Mouse (Mus musculus) MEL (cell line): ENCODE results near the gene Dnaja3. TPM values are rescaled to one million over a fixed set of nuclear protein-coding genes. Genes with fewer than 3 reads are reported as not detected.

Experiments used
- DNase-seq: peaks from one replicate; pipeline ENCODE4 v3.0.0; 2011; ENCODE audit warnings: low read depth, low spot score
- H3K27ac ChIP-seq: 2 replicates; pipeline ENCODE4 v1.5.1; 2012; ENCODE audit warnings: low read depth, mild to moderate bottlenecking, control low read depth, low read length, moderate library complexity; ENCODE audit not compliant: control insufficient read depth
- H3K27me3 ChIP-seq, 2 experiments: fragments of 150-350 bp in 1 of 2; sonication (generic) in 1 of 2; 2 replicates each; pipeline ENCODE4 v1.6.1; 2012; ENCODE audit warnings: low read length in 2 of 2, mild to moderate bottlenecking in 2 of 2, improper control_type of control experiment in 1 of 2, moderate library complexity in 1 of 2; ENCODE audit not compliant: insufficient read depth in 2 of 2, control insufficient read depth in 1 of 2
- H3K36me3 ChIP-seq, 2 experiments: 2 replicates each; pipeline ENCODE4 v1.6.1; 2012 to 2014; ENCODE audit warnings: low read length in 2 of 2, improper control_type of control experiment in 1 of 2, inconsistent platforms in 1 of 2, mild to moderate bottlenecking in 1 of 2; ENCODE audit not compliant: insufficient read depth in 2 of 2, control insufficient read depth in 1 of 2
- H3K4me1 ChIP-seq, 2 experiments: fragments of 150-350 bp in 1 of 2; sonication (generic) in 1 of 2; 2 replicates each; pipeline ENCODE4 v1.6.1; 2012; ENCODE audit warnings: low read length in 2 of 2, improper control_type of control experiment in 1 of 2, mild to moderate bottlenecking in 1 of 2; ENCODE audit not compliant: insufficient read depth in 2 of 2, control insufficient read depth in 1 of 2
- H3K4me3 ChIP-seq, 2 experiments: fragments of 150-350 bp in 1 of 2; sonication (generic) in 1 of 2; 2 replicates each; pipeline ENCODE4 v1.5.1; 2012; ENCODE audit warnings: low read depth in 2 of 2, low read length in 2 of 2, mild to moderate bottlenecking in 2 of 2, moderate library complexity in 2 of 2, control low read depth in 1 of 2, improper control_type of control experiment in 1 of 2; ENCODE audit not compliant: control insufficient read depth in 1 of 2, insufficient read depth in 1 of 2
- H3K79me2 ChIP-seq: 2 replicates; pipeline ENCODE4 v1.6.1; 2012; ENCODE audit warnings: mild to moderate bottlenecking, low read length, moderate library complexity; ENCODE audit not compliant: control insufficient read depth, poor library complexity, insufficient read depth
- H3K9ac ChIP-seq: 2 replicates; pipeline ENCODE4 v1.6.1; 2012; ENCODE audit warnings: low read depth, mild to moderate bottlenecking, control low read depth, low read length, moderate library complexity; ENCODE audit not compliant: control insufficient read depth, poor library complexity, severe bottlenecking
- H3K9me3 ChIP-seq: fragments of 150-350 bp; sonication (generic); replicated peaks from 2 replicates; pipeline ENCODE4 v1.6.1; 2012; ENCODE audit warnings: mild to moderate bottlenecking, low read length, improper control_type of control experiment, moderate library complexity; ENCODE audit not compliant: insufficient read depth
- BHLHE40 ChIP-seq: IDR thresholded peaks from 2 replicates; pipeline ENCODE4 v1.6.1; 2012; ENCODE audit warnings: low read depth, mild to moderate bottlenecking, inconsistent platforms, low read length, improper control_type of control experiment, borderline replicate concordance
- CHD1 ChIP-seq: IDR thresholded peaks from 2 replicates; pipeline ENCODE4 v1.6.1; 2012; ENCODE audit warnings: low read depth, mild to moderate bottlenecking, inconsistent platforms, low read length, improper control_type of control experiment
- CHD2 ChIP-seq: IDR thresholded peaks from 2 replicates; pipeline ENCODE4 v1.6.1; 2011; ENCODE audit warnings: low read length, improper control_type of control experiment
- ELF1 ChIP-seq: IDR thresholded peaks from 2 replicates; pipeline ENCODE4 v1.6.1; 2014; ENCODE audit warnings: low read depth, mild to moderate bottlenecking, inconsistent platforms, low read length, improper control_type of control experiment, moderate library complexity
- ETS1 ChIP-seq: IDR thresholded peaks from 2 replicates; pipeline ENCODE4 v1.6.1; 2012; ENCODE audit warnings: low read depth, mild to moderate bottlenecking, inconsistent platforms, low read length, improper control_type of control experiment, moderate library complexity
- GABPA ChIP-seq: IDR thresholded peaks from 2 replicates; pipeline ENCODE4 v1.6.1; 2012; ENCODE audit warnings: low read depth, mild to moderate bottlenecking, inconsistent platforms, low read length, improper control_type of control experiment, moderate library complexity
- GATA1 ChIP-seq: IDR thresholded peaks from 2 replicates; pipeline ENCODE4 v1.6.1; 2011; ENCODE audit warnings: low read depth, low read length, improper control_type of control experiment
- HCFC1 ChIP-seq: IDR thresholded peaks from 2 replicates; pipeline ENCODE4 v1.6.1; 2012; ENCODE audit warnings: low read depth, mild to moderate bottlenecking, inconsistent platforms, low read length, improper control_type of control experiment, moderate library complexity
- JUND ChIP-seq: IDR thresholded peaks from 2 replicates; pipeline ENCODE4 v1.6.1; 2011; ENCODE audit warnings: low read depth, mild to moderate bottlenecking, improper control_type of control experiment, low read length
- KAT2A ChIP-seq: conservative IDR thresholded peaks from 2 replicates; pipeline ENCODE4 v1.6.1; 2012; ENCODE audit warnings: low read depth, low read length, improper control_type of control experiment, inconsistent platforms
- MAX ChIP-seq: IDR thresholded peaks from 2 replicates; pipeline ENCODE4 v1.6.1; 2011; ENCODE audit warnings: low read length, improper control_type of control experiment
- MAZ ChIP-seq: IDR thresholded peaks from 2 replicates; pipeline ENCODE4 v1.6.1; 2012; ENCODE audit warnings: low read depth, mild to moderate bottlenecking, inconsistent platforms, low read length, improper control_type of control experiment
- MYB ChIP-seq: IDR thresholded peaks from 2 replicates; pipeline ENCODE4 v1.6.1; 2011; ENCODE audit warnings: mild to moderate bottlenecking, low read depth, low read length, improper control_type of control experiment
- MYC ChIP-seq: IDR thresholded peaks from 2 replicates; pipeline ENCODE4 v1.6.1; 2011; ENCODE audit warnings: low read depth, mild to moderate bottlenecking, low read length, improper control_type of control experiment, moderate library complexity
- NELFE ChIP-seq: IDR thresholded peaks from 2 replicates; pipeline ENCODE4 v1.6.1; 2011; ENCODE audit warnings: low read depth, low read length, improper control_type of control experiment
- NRF1 ChIP-seq: IDR thresholded peaks from 2 replicates; pipeline ENCODE4 v1.6.1; 2014; ENCODE audit warnings: low read depth, mild to moderate bottlenecking, inconsistent platforms, low read length, improper control_type of control experiment, moderate library complexity; ENCODE audit not compliant: poor library complexity, insufficient read depth, severe bottlenecking
- POLR2AphosphoS2 ChIP-seq: IDR thresholded peaks from 2 replicates; pipeline ENCODE4 v1.6.1; 2011; ENCODE audit warnings: low read length, improper control_type of control experiment
- POLR2AphosphoS5 ChIP-seq: IDR thresholded peaks from 2 replicates; pipeline ENCODE4 v1.6.1; 2012; ENCODE audit warnings: low read depth, borderline replicate concordance, mild to moderate bottlenecking, inconsistent platforms, low read length, moderate library complexity, mixed read lengths
- RCOR1 ChIP-seq: IDR thresholded peaks from 2 replicates; pipeline ENCODE4 v1.6.1; 2012; ENCODE audit warnings: low read depth, mild to moderate bottlenecking, inconsistent platforms, low read length, improper control_type of control experiment
- SMC3 ChIP-seq: IDR thresholded peaks from 2 replicates; pipeline ENCODE4 v1.6.1; 2011; ENCODE audit warnings: low read depth, low read length, improper control_type of control experiment
- TAL1 ChIP-seq: IDR thresholded peaks from 2 replicates; pipeline ENCODE4 v1.6.1; 2012; ENCODE audit warnings: mild to moderate bottlenecking, inconsistent platforms, low read length, moderate library complexity, mixed read lengths
- TBP ChIP-seq: IDR thresholded peaks from 2 replicates; pipeline ENCODE4 v1.8.0; 2011; ENCODE audit warnings: low read depth, low read length, improper control_type of control experiment
- TCF12 ChIP-seq: IDR thresholded peaks from 2 replicates; pipeline ENCODE4 v1.6.1; 2014; ENCODE audit warnings: low read depth, mild to moderate bottlenecking, inconsistent platforms, low read length, improper control_type of control experiment, moderate library complexity
- USF2 ChIP-seq, 2 experiments: IDR thresholded peaks; 2 replicates each; pipeline ENCODE4 v1.6.1; 2011 to 2012; ENCODE audit warnings: improper control_type of control experiment in 2 of 2, low read length in 2 of 2, borderline replicate concordance in 1 of 2, inconsistent platforms in 1 of 2, low read depth in 1 of 2, mild to moderate bottlenecking in 1 of 2; ENCODE audit not compliant: insufficient read depth in 1 of 2
- ZC3H11A ChIP-seq: IDR thresholded peaks from 2 replicates; pipeline ENCODE4 v1.6.1; 2012; ENCODE audit warnings: low read depth, mild to moderate bottlenecking, inconsistent platforms, low read length, improper control_type of control experiment
- ZMIZ1 ChIP-seq: IDR thresholded peaks from 2 replicates; pipeline ENCODE4 v1.6.1; 2012; ENCODE audit warnings: low read depth, mild to moderate bottlenecking, inconsistent platforms, low read length, improper control_type of control experiment, moderate library complexity
- ZNF384 ChIP-seq: IDR thresholded peaks from 2 replicates; pipeline ENCODE4 v1.6.1; 2012; ENCODE audit warnings: low read depth, mild to moderate bottlenecking, inconsistent platforms, low read length, improper control_type of control experiment
- polyA plus RNA-seq, 2 experiments: library from polyadenylated mRNA; stranded (reverse) in 1 of 2; unstranded in 1 of 2; fragments of >175 nt in 1 of 2; fragments of >200 nt in 1 of 2; gene quantifications; 2 replicates each; pipeline versions ENCODE4 v1.2.1 to v1.2.4; 2012; ENCODE audit warnings: low replicate concordance in 2 of 2, low read depth in 1 of 2; ENCODE audit not compliant: insufficient read length in 2 of 2, insufficient read depth in 1 of 2, missing spikeins in 1 of 2
- total RNA-seq: library from RNA; depleted of rRNA; stranded (reverse); fragments of 300-350 nt; gene quantifications from 2 replicates; pipeline ENCODE4 v1.2.3, GENCODE M21; 2012

Dnaja3 gene
- total and polyA plus RNA-seq, 3 experiments, result 91.8 to 94.3 TPM; not detected in 1

GRCm38 (mm10) chr16:4649692-4650091 is 9.9 kb downstream of the Dnaja3 start:
- no peaks in the 10 kb centered on the region for H3K27me3 ChIP-seq
- no peaks in the 10 kb centered on the region for H3K36me3 ChIP-seq
- no peaks in the 10 kb centered on the region for H3K79me2 ChIP-seq
- H3K9me3 ChIP-seq, result no peaks in the 10 kb centered on the region
- no peak overlapping the region for H3K9ac ChIP-seq
- H3K4me1 ChIP-seq, result no peaks in the 10 kb centered on the region
- no peak for TF ChIP-seq MYB
- no peak for TF ChIP-seq ZMIZ1
- TF ChIP-seq HCFC1, result no peak
- TF ChIP-seq NELFE, result no peak
- no peak for TF ChIP-seq GABPA
- TF ChIP-seq USF2 (IDR thresholded peaks at IDR 0.05; ENCODE audit: borderline replicate concordance in 1 of 2, insufficient read depth in 1 of 2, low read depth in 1 of 2, low read length in 2 of 2), result no peak
- TF ChIP-seq ELF1, result no peak
- TF ChIP-seq MAX, result no peak
- TF ChIP-seq NRF1, result no peak
- no peak for TF ChIP-seq TBP
- no peak for TF ChIP-seq ZC3H11A
- no peak for TF ChIP-seq POLR2AphosphoS2
- TF ChIP-seq KAT2A, result no peak
- no peak for TF ChIP-seq POLR2AphosphoS5
- TF ChIP-seq JUND, result no peak
- no peak for TF ChIP-seq RCOR1
- no peak for TF ChIP-seq CHD2
- H3K27ac ChIP-seq, result no peak overlapping the region
- H3K4me3 ChIP-seq, result no peak overlapping the region
- no peak for DNase-seq

DNA sequence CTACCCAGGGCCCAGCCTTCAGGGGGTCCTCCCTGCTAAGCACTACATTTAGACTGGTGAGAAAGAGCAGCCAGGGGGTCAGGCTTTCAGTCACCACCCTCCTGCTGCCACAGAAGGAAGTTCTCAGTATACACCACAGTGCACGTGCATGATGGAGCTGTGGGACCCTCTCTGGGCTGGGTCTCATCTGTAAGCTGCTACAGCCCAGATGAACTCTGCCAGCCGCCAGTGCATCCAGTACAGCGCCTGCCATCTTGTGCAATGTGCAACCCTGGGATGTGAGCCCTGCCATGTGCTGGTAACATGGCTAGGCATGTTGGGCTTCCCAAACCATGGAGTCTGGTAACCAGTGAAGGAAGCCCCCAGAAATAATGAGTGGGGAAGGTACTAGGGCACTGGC is 10.4 kb downstream of the Dnaja3 start:
- Histone ChIP-seq H3K79me2 (no peaks in the 10 kb centered on the region), H3K9me3 (no peaks in the 10 kb centered on the region), H3K27ac (no peak overlapping the region), H3K4me3 (no peak overlapping the region), H3K9ac (no peak overlapping the region), H3K27me3 (no peaks in the 10 kb centered on the region), H3K36me3 (no peaks in the 10 kb centered on the region), H3K4me1 (no peaks in the 10 kb centered on the region)
- DNase-seq, result no peak
- TF ChIP-seq POLR2AphosphoS5 (no peak), GABPA (no peak), BHLHE40 (no peak), NELFE (no peak), TCF12 (no peak), CHD1 (no peak), RCOR1 (no peak), ETS1 (no peak), GATA1 (no peak), MYB (no peak), MYC (no peak), ZNF384 (no peak), MAZ (no peak), TAL1 (no peak), ZMIZ1 (no peak), SMC3 (no peak), TBP (no peak), ELF1 (no peak), CHD2 (no peak), KAT2A (no peak)
